Mouse (Mus musculus) myocyte (in vitro differentiated cells): Measurements from ENCODE around the gene Syce3. TPM values are rescaled to one million over a fixed set of nuclear protein-coding genes. Genes with fewer than 3 reads are reported as not detected.
"Not testable (repeated sequence)": the region's sequence is repeated elsewhere in the genome, so short reads cannot be mapped to it uniquely, and the experiment has no call there.

ENCODE experiments used
- H3K27me3 ChIP-seq: one replicate; pipeline ENCODE4 v1.6.1; 2011; ENCODE audit not compliant: control insufficient read depth, insufficient read depth, insufficient read length
- H3K36me3 ChIP-seq: one replicate; pipeline ENCODE4 v1.6.1; 2011; ENCODE audit not compliant: control insufficient read depth, insufficient read depth
- H3K4me2 ChIP-seq: one replicate; pipeline ENCODE4 v1.6.1; 2011; ENCODE audit warnings: low read depth, control low read depth
- H3K4me3 ChIP-seq: one replicate; pipeline ENCODE4 v1.5.1; 2011; ENCODE audit warnings: mild to moderate bottlenecking, control low read depth, moderate library complexity
- H3K79me2 ChIP-seq: one replicate; pipeline ENCODE4 v1.6.1; 2011; ENCODE audit not compliant: control insufficient read depth, insufficient read depth
- H3ac ChIP-seq: one replicate; pipeline ENCODE4 v1.6.1; 2011; ENCODE audit not compliant: control insufficient read depth, insufficient read length
- CEBPB ChIP-seq: IDR thresholded peaks from 2 replicates; pipeline ENCODE4 v1.6.1; 2011; ENCODE audit warnings: mild to moderate bottlenecking, moderate library complexity; ENCODE audit not compliant: poor library complexity, insufficient read depth, severe bottlenecking
- E2F4 ChIP-seq: IDR thresholded peaks from one replicate; pipeline ENCODE4 v1.6.1; 2011; ENCODE audit warnings: mild to moderate bottlenecking, control low read depth, moderate library complexity; ENCODE audit not compliant: insufficient read depth
- MAX ChIP-seq: IDR thresholded peaks from one replicate; pipeline ENCODE4 v1.6.1; 2011; ENCODE audit warnings: low read depth, mild to moderate bottlenecking, control low read depth
- MYOD1 ChIP-seq, 3 experiments: IDR thresholded peaks; one replicate each; pipeline ENCODE4 v1.6.1; 2011; ENCODE audit warnings: control low read depth in 2 of 3, low read depth in 2 of 3, mild to moderate bottlenecking in 2 of 3, moderate library complexity in 1 of 3; ENCODE audit not compliant: insufficient read length in 2 of 3, control insufficient read depth in 1 of 3
- MYOG ChIP-seq, 3 experiments: IDR thresholded peaks; one replicate each; pipeline ENCODE4 v1.6.1; 2011; ENCODE audit warnings: control low read depth in 2 of 3, low read depth in 2 of 3, mild to moderate bottlenecking in 2 of 3; ENCODE audit not compliant: insufficient read length in 2 of 3, control insufficient read depth in 1 of 3, insufficient read depth in 1 of 3
- POLR2A ChIP-seq: IDR thresholded peaks from one replicate; pipeline ENCODE4 v1.6.1; 2011; ENCODE audit warnings: low read depth, mild to moderate bottlenecking, control low read depth, moderate library complexity; ENCODE audit not compliant: insufficient read length
- POLR2AphosphoS2 ChIP-seq: IDR thresholded peaks from one replicate; pipeline ENCODE4 v1.6.1; 2011; ENCODE audit warnings: low read depth, control low read depth; ENCODE audit not compliant: insufficient read length
- REST ChIP-seq: IDR thresholded peaks from one replicate; pipeline ENCODE4 v1.6.1; 2011; ENCODE audit warnings: mild to moderate bottlenecking, control low read depth, moderate library complexity; ENCODE audit not compliant: insufficient read depth, insufficient read length
- SRF ChIP-seq: IDR thresholded peaks from one replicate; pipeline ENCODE4 v1.6.1; 2011; ENCODE audit warnings: low read depth; ENCODE audit not compliant: control insufficient read depth, insufficient read length
- TCF12 ChIP-seq: IDR thresholded peaks from one replicate; pipeline ENCODE4 v1.6.1; 2011; ENCODE audit warnings: mild to moderate bottlenecking, control low read depth; ENCODE audit not compliant: poor library complexity, insufficient read depth, severe bottlenecking
- TCF3 ChIP-seq: IDR thresholded peaks from one replicate; pipeline ENCODE4 v1.6.1; 2011; ENCODE audit warnings: low read depth, control low read depth; ENCODE audit not compliant: insufficient read length
- USF1 ChIP-seq: IDR thresholded peaks from one replicate; pipeline ENCODE4 v1.6.1; 2011; ENCODE audit warnings: low read depth, mild to moderate bottlenecking, control low read depth, moderate library complexity
- polyA plus RNA-seq: library from polyadenylated mRNA; unstranded; fragments of >200 nt; fragmentation: generic; extraction: Trizol; gene quantifications from one replicate; pipeline ENCODE4 v1.2.1, GENCODE M21; 2012; ENCODE audit warnings: missing spikeins

The Syce3 gene
- polyA plus RNA-seq, 1 experiment, result not detected

- H3K27me3 ChIP-seq, result no peaks in the 10 kb centered on the region
- peaks cover 12% of the 10 kb centered on the region for H3K79me2 ChIP-seq
- H3K4me2 ChIP-seq, result no peak overlapping the region
- no peak for TF ChIP-seq POLR2AphosphoS2
- no peak for TF ChIP-seq SRF
- TF ChIP-seq MYOD1 (IDR thresholded peaks at IDR 0.05; ENCODE audit: control insufficient read depth in 1 of 3, insufficient read length in 2 of 3, low read depth in 2 of 3), result no peak
- no peak for TF ChIP-seq TCF12
- no peak for TF ChIP-seq E2F4
- no peak for TF ChIP-seq CEBPB
- TF ChIP-seq MYOG (IDR thresholded peaks at IDR 0.05; ENCODE audit: control insufficient read depth in 1 of 3, insufficient read depth in 1 of 3, insufficient read length in 2 of 3, low read depth in 2 of 3), result no peak
- no peak for TF ChIP-seq POLR2A
- TF ChIP-seq REST, result no peak
- H3K4me3 ChIP-seq, result no peak overlapping the region
- no peaks in the 10 kb centered on the region for H3K36me3 ChIP-seq
- H3ac ChIP-seq, result no peak overlapping the region
Measured at GRCm38 (mm10) chr15:89432946-89433345, 22.6 kb upstream of the Syce3 start.

GRCm38 (mm10) chr15:89431806-89432205, 21.5 kb upstream of the Syce3 start:
- Histone ChIP-seq H3ac (no peak overlapping the region), H3K4me3 (no peak overlapping the region), H3K4me2 (no peak overlapping the region), H3K27me3 (no peaks in the 10 kb centered on the region), H3K79me2 (peaks cover 12% of the 10 kb centered on the region), H3K36me3 (peaks cover 9% of the 10 kb centered on the region)
- TF ChIP-seq MYOG (IDR thresholded peaks at IDR 0.05; ENCODE audit: control insufficient read depth in 1 of 3, insufficient read depth in 1 of 3, insufficient read length in 2 of 3, low read depth in 2 of 3) (no peak), POLR2AphosphoS2 (no peak), TCF3 (no peak), MAX (no peak), USF1 (no peak), TCF12 (no peak), POLR2A (no peak), CEBPB (no peak), SRF (no peak), REST (no peak), MYOD1 (IDR thresholded peaks at IDR 0.05; ENCODE audit: control insufficient read depth in 1 of 3, insufficient read length in 2 of 3, low read depth in 2 of 3) (no peak), E2F4 (no peak)

DNA sequence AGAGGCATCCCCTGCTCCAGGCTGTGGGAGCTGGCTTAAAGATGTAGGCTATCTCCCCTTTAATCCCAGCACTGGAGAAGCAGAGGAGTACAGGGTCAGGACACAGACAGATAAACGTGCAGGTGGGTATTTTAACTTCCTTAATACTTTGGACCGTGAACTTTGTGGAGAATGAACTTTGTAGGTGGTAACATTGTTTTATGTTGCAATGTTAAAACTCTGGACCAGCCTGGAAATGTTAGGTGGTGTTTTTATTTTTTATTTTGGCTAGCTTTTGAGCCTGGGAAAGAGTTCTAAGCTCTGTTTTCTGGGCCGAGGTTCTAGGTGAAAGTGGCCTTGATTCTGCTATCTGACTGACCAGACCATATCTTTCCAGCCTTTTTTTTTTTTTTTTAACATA, 21.0 kb upstream of the Syce3 start:
- H3K4me3 ChIP-seq, result no peak overlapping the region
- H3ac ChIP-seq, result no peak overlapping the region
- H3K79me2 ChIP-seq, result peaks cover 12% of the 10 kb centered on the region
- no peak overlapping the region for H3K4me2 ChIP-seq
- peaks cover 9% of the 10 kb centered on the region for H3K36me3 ChIP-seq
- H3K27me3 ChIP-seq, result no peaks in the 10 kb centered on the region
- TF ChIP-seq TCF3 (no peak), POLR2AphosphoS2 (no peak), TCF12 (no peak), SRF (no peak), USF1 (no peak), MYOD1 (IDR thresholded peaks at IDR 0.05; ENCODE audit: control insufficient read depth in 1 of 3, insufficient read length in 2 of 3, low read depth in 2 of 3) (no peak), MYOG (IDR thresholded peaks at IDR 0.05; ENCODE audit: control insufficient read depth in 1 of 3, insufficient read depth in 1 of 3, insufficient read length in 2 of 3, low read depth in 2 of 3) (no peak), POLR2A (no peak), E2F4 (no peak), REST (no peak), MAX (no peak), CEBPB (no peak)

GRCm38 (mm10) chr15:89430771-89431170, 20.5 kb upstream of the Syce3 start:
- H3K36me3 ChIP-seq, H3K27me3 ChIP-seq, H3ac ChIP-seq: not testable (repeated sequence)
- peak overlapping the region; percentile 89 for H3K4me3 ChIP-seq
- peak overlapping the region; percentile 76 for H3K4me2 ChIP-seq
- H3K79me2 ChIP-seq, result peaks cover 12% of the 10 kb centered on the region

GRCm38 (mm10) chr15:89430341-89430740, 20.0 kb upstream of the Syce3 start:
- H3K79me2 ChIP-seq, result peaks cover 12% of the 10 kb centered on the region
- TF ChIP-seq MYOG (IDR thresholded peaks at IDR 0.05; ENCODE audit: control insufficient read depth in 1 of 3, insufficient read depth in 1 of 3, insufficient read length in 2 of 3, low read depth in 2 of 3), result no peak
- TF ChIP-seq E2F4, result no peak
- TF ChIP-seq TCF12, result no peak
- TF ChIP-seq POLR2A, result no peak
- TF ChIP-seq REST, result no peak
- no peak for TF ChIP-seq SRF
- TF ChIP-seq MYOD1 (IDR thresholded peaks at IDR 0.05; ENCODE audit: control insufficient read depth in 1 of 3, insufficient read length in 2 of 3, low read depth in 2 of 3), result no peak
- no peak for TF ChIP-seq CEBPB
- no peak for TF ChIP-seq MAX
- TF ChIP-seq USF1, result no peak
- TF ChIP-seq POLR2AphosphoS2, result no peak
- no peak for TF ChIP-seq TCF3
- peak overlapping the region; percentile 89 for H3K4me3 ChIP-seq
- H3K4me2 ChIP-seq, result peak overlapping the region; percentile 76
- no peaks in the 10 kb centered on the region for H3K27me3 ChIP-seq
- H3K36me3 ChIP-seq, result peaks cover 9% of the 10 kb centered on the region
- no peak overlapping the region for H3ac ChIP-seq
